Mouse (Mus musculus) inflammation-experienced regulatory T-cells, adult 6 months (primary cell): Measurements from ENCODE around the gene Ripor2. TPM values are rescaled to one million over a fixed set of nuclear protein-coding genes. Genes with fewer than 3 reads are reported as not detected.

Experiments
- ATAC-seq: one replicate; pipeline ENCODE4 v1.8.0; 2017
- polyA plus RNA-seq, 3 experiments: library from polyadenylated mRNA; unstranded; fragments of 100-300 nt; shearing (Covaris generic); gene quantifications; one replicate each; pipeline ENCODE4 v1.2.1; 2017

Ripor2 gene
- polyA plus RNA-seq, 3 experiments from 2014 or later: 199 to 236 (median 232) TPM

GRCm38 (mm10) chr13:24776146-24776844 is 194.3 kb downstream of the Ripor2 start:
- ATAC-seq: peak; percentile 53

- no peak for ATAC-seq
These were observed 196.0 kb downstream of the Ripor2 start for GRCm38 (mm10) chr13:24778026-24778425.

GRCm38 (mm10) chr13:24778706-24779380 is 196.9 kb downstream of the Ripor2 start:
- ATAC-seq: peak; percentile 72

GRCm38 (mm10) chr13:24781916-24782315 is 199.9 kb downstream of the Ripor2 start:
- no peak for ATAC-seq

Other genes with a start within 250 kb of the Ripor2 start
- under 1 TPM in 1 of 3 experiments, not detected in 2; 0.70 TPM for gene Armh2, start 159.0 kb downstream of the Ripor2 start, polyA plus RNA-seq
- 100 to 1,000 TPM in 1 of 3 experiments, 10 to 100 TPM in 2; 25.5 to 101 (median 26.7) TPM for gene Gmnn, start 179.7 kb downstream of the Ripor2 start, polyA plus RNA-seq
- 10 to 100 TPM; 40.8 to 54.9 (median 47.8) TPM for gene BC005537, start 219.5 kb downstream of the Ripor2 start, polyA plus RNA-seq
- gene Acot13, start 249.4 kb downstream of the Ripor2 start, polyA plus RNA-seq: 10 to 100 TPM; 55.2 to 89.6 (median 75.2) TPM
- gene Tdp2, start 249.5 kb downstream of the Ripor2 start, polyA plus RNA-seq: 10 to 100 TPM; 18.5 to 22.5 (median 21.3) TPM